Mouse (Mus musculus) brain, embryonic 14.5 days (tissue): ENCODE results near the gene Trappc5.

Experiments used
- CTCF ChIP-seq: fragments of 200-500 bp; IDR thresholded peaks from 2 replicates; pipeline ENCODE4 v1.5.1; 2012; ENCODE audit warnings: inconsistent platforms, mild to moderate bottlenecking, moderate library complexity, borderline replicate concordance; ENCODE audit not compliant: insufficient read depth, insufficient read length; ENCODE audit errors: extremely low read depth
- POLR2A ChIP-seq: fragments of 200-500 bp; IDR thresholded peaks from 2 replicates; pipeline ENCODE4 v1.6.1; 2012; ENCODE audit warnings: mild to moderate bottlenecking, inconsistent platforms, borderline replicate concordance; ENCODE audit not compliant: poor library complexity, insufficient read depth, insufficient read length, severe bottlenecking; ENCODE audit errors: extremely low read depth

GRCm38 (mm10) chr8:3690774-3691173, 14.7 kb downstream of the Trappc5 start:
- TF ChIP-seq POLR2A, result no peak
- no peak for TF ChIP-seq CTCF
